Mouse (Mus musculus) lung, postnatal 0 days (tissue): Measurements from ENCODE around the gene Kcnip4.

Experiments used
- CTCF ChIP-seq: IDR thresholded peaks from 2 replicates; pipeline ENCODE4 v1.5.1; 2016; ENCODE audit warnings: antibody characterized with exemption, mild to moderate bottlenecking
- EP300 ChIP-seq: IDR thresholded peaks from 2 replicates; pipeline ENCODE4 v1.6.1; 2016; ENCODE audit warnings: antibody characterized with exemption, mild to moderate bottlenecking, control low read depth

- TF ChIP-seq CTCF: no peak
- TF ChIP-seq EP300: no peak
Observed at GRCm38 (mm10) chr5:49318661-49319060, 206.0 kb downstream of the Kcnip4 start.
